Mouse (Mus musculus) spleen, adult 10 weeks (tissue): ENCODE measurements around the gene Herpud1. TPM values are rescaled to one million over a fixed set of nuclear protein-coding genes. Genes with fewer than 3 reads are reported as not detected.

Experiments used
- polyA plus RNA-seq: library from polyadenylated mRNA; stranded (reverse); fragments of 350-450 nt; fragmentation: Illumina TruSeq; extraction: RNeasy Lipid Tissue Mini Kit (QIAGEN cat#74804); gene quantifications from one replicate; pipeline ENCODE4 v1.2.3, GENCODE M21; 2015; ENCODE audit warnings: low replicate concordance; ENCODE audit not compliant: insufficient read depth

The Herpud1 gene
- 170 TPM for polyA plus RNA-seq

GRCm38 (mm10) chr8:94386214-94387026, at the start of gene Herpud1:
Herpud1 (plus strand) TSS chr8:94386438.

GRCm38 (mm10) chr8:94433981-94434466, 47.8 kb downstream of the Herpud1 start, which contains the start of gene Nlrc5:
Nlrc5 (plus strand) TSS chr8:94434356.

Other genes with a start within 250 kb of the Herpud1 start
- not detected for gene Mt4, start 249.2 kb upstream of the Herpud1 start, polyA plus RNA-seq
- not detected for gene Mt3, start 233.8 kb upstream of the Herpud1 start, polyA plus RNA-seq
- gene Mt2, start 213.8 kb upstream of the Herpud1 start, polyA plus RNA-seq: 3.7 TPM
- gene Mt1, start 207.4 kb upstream of the Herpud1 start, polyA plus RNA-seq: 9.9 TPM
- gene Nup93, start 171.9 kb upstream of the Herpud1 start, polyA plus RNA-seq: 39.3 TPM
- gene Slc12a3, start 57.2 kb upstream of the Herpud1 start, polyA plus RNA-seq: 1.5 TPM
- gene Nlrc5, start 47.9 kb downstream of the Herpud1 start, polyA plus RNA-seq: 158 TPM
- 9.9 TPM for gene Cpne2, start 146.6 kb downstream of the Herpud1 start, polyA plus RNA-seq
- 34.5 TPM for gene Rspry1, start 215.5 kb downstream of the Herpud1 start, polyA plus RNA-seq
- 73.8 TPM for gene Fam192a, start 215.6 kb downstream of the Herpud1 start, polyA plus RNA-seq